Mouse (Mus musculus) neural tube, embryonic 11.5 days (tissue): ENCODE measurements at regions not wholly inside any gene's neighbourhood (a gene's known extent, or its start where the extent isn't known, plus 50 kb on each side); places are given as distances from the start of the nearest gene placed in this dataset.

Experiments used
- ATAC-seq: fragments of 200-750 bp; cut with Nextera tagmentation; 2 replicates; pipeline ENCODE4 v1.8.0; 2017; ENCODE audit warnings: moderate number of reproducible peaks, mild to moderate bottlenecking, moderate TSS enrichment, moderate library complexity; ENCODE audit not compliant: insufficient read depth, low FRiP score, low TSS enrichment
- DNase-seq: peaks from one replicate; pipeline ENCODE4 v3.0.0-alpha.2; 2015; ENCODE audit warnings: low spot score
- H3K27ac ChIP-seq: fragments of 300-500 bp; sonication (generic); 2 replicates; pipeline ENCODE4 v1.5.1; 2014; ENCODE audit warnings: low read depth, mild to moderate bottlenecking, low read length
- H3K27me3 ChIP-seq: fragments of 300-500 bp; sonication (generic); 2 replicates; pipeline ENCODE4 v1.6.1; 2014; ENCODE audit warnings: mild to moderate bottlenecking, low read length, mixed read lengths; ENCODE audit not compliant: control insufficient read depth, insufficient read depth
- H3K36me3 ChIP-seq: fragments of 300-500 bp; sonication (generic); 2 replicates; pipeline ENCODE4 v1.6.1; 2014; ENCODE audit warnings: mild to moderate bottlenecking, low read length, moderate library complexity, mixed read lengths; ENCODE audit not compliant: control insufficient read depth, insufficient read depth
- H3K4me1 ChIP-seq: fragments of 300-500 bp; sonication (generic); 2 replicates; pipeline ENCODE4 v1.6.1; 2014; ENCODE audit warnings: low read length, mixed read lengths; ENCODE audit not compliant: control insufficient read depth, insufficient read depth
- H3K4me2 ChIP-seq: fragments of 300-500 bp; sonication (generic); 2 replicates; pipeline ENCODE4 v1.6.1; 2014; ENCODE audit warnings: low read depth, mild to moderate bottlenecking, moderate library complexity
- H3K4me3 ChIP-seq: fragments of 300-500 bp; sonication (generic); 2 replicates; pipeline ENCODE4 v1.5.1; 2014; ENCODE audit warnings: low read depth, low read length
- H3K9ac ChIP-seq: fragments of 300-500 bp; sonication (generic); 2 replicates; pipeline ENCODE4 v1.6.1; 2014; ENCODE audit warnings: mild to moderate bottlenecking, low read length
- H3K9me3 ChIP-seq: fragments of 300-500 bp; sonication (generic); 2 replicates; pipeline ENCODE4 v1.6.1; 2016; ENCODE audit warnings: low read length; ENCODE audit not compliant: control insufficient read depth
- WGBS: fragments of 180-500 bp; shearing (Covaris S2); extraction: QIAGEN DNeasy Blood & Tissue Kit; methylation state at CpG from one replicate; pipeline ENCODE4 v1.1.7; 2014; 5-methylcytosine and 5-hydroxymethylcytosine counted together

DNA sequence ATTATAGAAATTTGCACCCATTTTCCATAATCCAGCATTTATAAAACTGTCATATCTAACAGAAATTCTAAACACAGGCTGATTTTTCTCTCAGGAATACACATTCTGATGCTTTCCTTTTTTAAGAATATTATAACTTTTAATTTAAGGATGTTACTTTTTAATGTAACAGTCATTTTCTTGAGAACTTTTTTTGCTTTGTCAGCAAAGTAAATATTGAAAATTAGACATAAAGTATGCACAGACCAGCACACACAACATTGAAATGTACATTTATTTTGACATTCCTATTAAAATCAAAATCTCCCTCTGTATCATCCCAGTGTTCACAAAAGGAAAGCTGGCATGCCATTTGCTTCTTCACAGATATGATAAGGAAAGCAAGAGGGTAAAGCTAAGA lies 337.0 kb downstream of the Foxa2 start:
- ATAC-seq (no peak), DNase-seq (no peak)
- no peak overlapping the region for H3K9ac ChIP-seq
- H3K27ac ChIP-seq: no peak overlapping the region
- no peaks in the 10 kb centered on the region for H3K4me1 ChIP-seq
- H3K4me2 ChIP-seq: no peak overlapping the region
- no peaks in the 10 kb centered on the region for H3K9me3 ChIP-seq
- no peak overlapping the region for H3K4me3 ChIP-seq
- no peaks in the 10 kb centered on the region for H3K36me3 ChIP-seq
- H3K27me3 ChIP-seq: no peaks in the 10 kb centered on the region

DNA sequence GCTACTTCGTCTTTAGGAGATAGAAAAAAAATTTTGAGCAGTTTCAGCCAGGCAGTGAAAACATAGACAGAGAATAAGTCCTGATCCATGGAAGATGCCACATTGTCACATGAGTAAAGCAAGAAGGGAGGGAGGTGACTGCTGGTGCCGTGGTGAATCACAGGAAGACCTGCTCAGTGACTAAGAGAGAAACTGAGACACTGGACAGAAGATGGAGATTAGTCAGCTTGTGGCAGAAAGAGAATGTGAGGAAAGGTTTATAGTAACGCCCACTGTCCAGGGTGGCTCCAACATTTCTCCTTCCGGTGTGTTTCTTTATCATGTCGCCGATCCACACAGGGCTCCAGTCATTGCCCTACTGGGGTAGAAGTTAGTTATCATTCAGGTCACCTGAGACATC lies 339.6 kb downstream of the Foxa2 start:
- Histone ChIP-seq H3K4me1 (no peaks in the 10 kb centered on the region), H3K4me3 (no peak overlapping the region), H3K4me2 (no peak overlapping the region), H3K9ac (no peak overlapping the region), H3K27ac (no peak overlapping the region), H3K9me3 (no peaks in the 10 kb centered on the region), H3K27me3 (no peaks in the 10 kb centered on the region), H3K36me3 (no peaks in the 10 kb centered on the region)
- DNase-seq (no peak), ATAC-seq (no peak)
- 91% methylated on average over 6 of the region's 6 CpGs for WGBS

- Histone ChIP-seq H3K4me3 (no peak overlapping the region), H3K27ac (no peak overlapping the region), H3K4me1 (no peaks in the 10 kb centered on the region), H3K9me3 (no peaks in the 10 kb centered on the region), H3K4me2 (no peak overlapping the region), H3K9ac (no peak overlapping the region), H3K36me3 (no peaks in the 10 kb centered on the region), H3K27me3 (no peaks in the 10 kb centered on the region)
- ATAC-seq (no peak), DNase-seq (no peak)
- 74% methylated on average over 10 of the region's 10 CpGs for WGBS
Measured at GRCm38 (mm10) chr2:147703981-147704380, 342.3 kb downstream of the Pax1 start.

GRCm38 (mm10) chr2:147702330-147703063 lies 340.8 kb downstream of the Pax1 start:
- no peak overlapping the region for H3K9ac ChIP-seq
- no peaks in the 10 kb centered on the region for H3K27me3 ChIP-seq
- no peaks in the 10 kb centered on the region for H3K4me1 ChIP-seq
- no peak for DNase-seq
- ATAC-seq: no peak
- no peak overlapping the region for H3K27ac ChIP-seq
- no peaks in the 10 kb centered on the region for H3K9me3 ChIP-seq
- H3K4me3 ChIP-seq: no peak overlapping the region
- H3K36me3 ChIP-seq: no peaks in the 10 kb centered on the region
- WGBS: 62% methylated on average over 6 of the region's 6 CpGs
- no peak overlapping the region for H3K4me2 ChIP-seq

- H3K4me2 ChIP-seq: no peak overlapping the region
- no peaks in the 10 kb centered on the region for H3K27me3 ChIP-seq
- H3K9ac ChIP-seq: no peak overlapping the region
- ATAC-seq (no peak), DNase-seq (no peak)
- no peak overlapping the region for H3K27ac ChIP-seq
- no peak overlapping the region for H3K4me3 ChIP-seq
- H3K36me3 ChIP-seq: no peaks in the 10 kb centered on the region
- no peaks in the 10 kb centered on the region for H3K9me3 ChIP-seq
- no peaks in the 10 kb centered on the region for H3K4me1 ChIP-seq
- WGBS: 44% methylated on average over 6 of the region's 6 CpGs
Measured at GRCm38 (mm10) chr2:147699524-147700081, 337.9 kb downstream of the Pax1 start.

GRCm38 (mm10) chr2:147691896-147692295 lies 330.2 kb downstream of the Pax1 start:
- H3K36me3 ChIP-seq: no peaks in the 10 kb centered on the region
- H3K4me2 ChIP-seq: no peak overlapping the region
- H3K9me3 ChIP-seq: no peaks in the 10 kb centered on the region
- 51% methylated on average over 10 of the region's 10 CpGs for WGBS
- no peak overlapping the region for H3K9ac ChIP-seq
- DNase-seq: peak; percentile 51
- H3K27ac ChIP-seq: no peak overlapping the region
- ATAC-seq: 0 out of 2 replicates have a peak, but pooled peaks have one; percentile 43
- H3K4me1 ChIP-seq: no peaks in the 10 kb centered on the region
- no peak overlapping the region for H3K4me3 ChIP-seq
- H3K27me3 ChIP-seq: no peaks in the 10 kb centered on the region

- WGBS: 60% methylated on average over 15 of the region's 15 CpGs
- Histone ChIP-seq H3K27ac (no peak overlapping the region), H3K27me3 (no peaks in the 10 kb centered on the region), H3K4me3 (no peak overlapping the region), H3K36me3 (no peaks in the 10 kb centered on the region), H3K9ac (no peak overlapping the region), H3K9me3 (no peaks in the 10 kb centered on the region), H3K4me1 (no peaks in the 10 kb centered on the region), H3K4me2 (no peak overlapping the region)
- no peak for DNase-seq
- ATAC-seq: no peak
Measured at GRCm38 (mm10) chr2:147690506-147691208, 328.9 kb downstream of the Pax1 start.

DNA sequence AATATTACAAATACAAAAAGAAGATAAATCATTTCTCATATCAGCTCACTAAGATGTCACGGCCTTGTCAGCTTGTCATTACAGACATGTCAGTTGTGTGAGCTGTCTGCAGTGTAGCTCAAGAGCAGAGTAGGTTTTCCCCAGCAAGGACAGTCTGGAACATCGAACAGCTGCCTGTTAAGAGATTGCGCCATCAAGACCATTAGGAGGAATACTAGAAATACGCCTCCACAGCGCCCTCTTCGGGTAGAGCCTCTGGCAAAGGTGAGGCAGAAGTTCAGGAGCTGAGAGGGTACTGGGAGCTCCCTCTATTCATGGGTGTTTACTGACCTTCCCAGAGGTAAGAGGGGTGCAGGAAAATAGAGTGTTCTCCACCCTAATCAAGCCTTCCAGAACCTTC lies 327.0 kb downstream of the Pax1 start:
- DNase-seq: peak; percentile 70
- no peaks in the 10 kb centered on the region for H3K4me1 ChIP-seq
- WGBS: 22% methylated on average over 6 of the region's 6 CpGs
- H3K27ac ChIP-seq: no peak overlapping the region
- no peaks in the 10 kb centered on the region for H3K27me3 ChIP-seq
- no peak overlapping the region for H3K4me2 ChIP-seq
- H3K9me3 ChIP-seq: no peaks in the 10 kb centered on the region
- H3K9ac ChIP-seq: no peak overlapping the region
- H3K36me3 ChIP-seq: no peaks in the 10 kb centered on the region
- ATAC-seq: no peak
- H3K4me3 ChIP-seq: no peak overlapping the region

DNA sequence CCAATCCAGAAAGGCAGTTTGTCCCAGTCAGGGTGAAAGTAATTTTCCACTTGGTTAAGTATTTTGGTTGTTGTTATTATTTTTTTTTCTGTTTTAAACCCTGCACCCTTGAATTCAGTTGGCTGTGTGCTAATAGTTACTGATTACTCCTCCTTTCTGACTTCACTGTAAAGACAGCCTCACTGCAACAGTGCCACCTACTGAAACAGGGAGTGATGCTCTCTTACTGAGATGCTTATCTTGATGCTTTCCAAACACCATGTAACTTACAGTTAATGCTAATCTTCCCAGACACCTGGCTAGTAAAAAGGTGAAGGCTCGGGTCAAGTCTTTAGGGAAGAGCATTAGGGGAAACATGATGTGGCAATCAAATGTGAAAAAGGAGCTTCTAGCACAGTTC lies 294.9 kb downstream of the Pax1 start:
- no peak; the same call in 1 of the 2 replicates for ATAC-seq
- H3K4me1 ChIP-seq: no peaks in the 10 kb centered on the region
- H3K4me3 ChIP-seq: no peak overlapping the region
- H3K27ac ChIP-seq: no peak overlapping the region
- H3K9ac ChIP-seq: no peak overlapping the region
- no peaks in the 10 kb centered on the region for H3K27me3 ChIP-seq
- H3K9me3 ChIP-seq: no peaks in the 10 kb centered on the region
- WGBS: 28% methylated on average over 1 of the region's 1 CpGs
- H3K4me2 ChIP-seq: no peak overlapping the region
- peak; percentile 20 for DNase-seq
- H3K36me3 ChIP-seq: no peaks in the 10 kb centered on the region
